Mouse (Mus musculus) heart, adult 2 months (tissue): ENCODE results near the gene Zfp454. TPM values are rescaled to one million over a fixed set of nuclear protein-coding genes. Genes with fewer than 3 reads are reported as not detected.

ENCODE experiments used
- DNase-seq, 2 experiments: peaks; one replicate each; pipeline ENCODE4 v3.0.0; 2021
- H3K27ac ChIP-seq: fragments of 200-600 bp; 2 replicates; pipeline ENCODE4 v1.8.1; 2022
- H3K27me3 ChIP-seq: fragments of 200-500 bp; 2 replicates; pipeline ENCODE4 v1.6.1; 2012; ENCODE audit warnings: mild to moderate bottlenecking, low read length, inconsistent platforms, mixed read lengths; ENCODE audit not compliant: control insufficient read depth, insufficient read depth
- H3K36me3 ChIP-seq: fragments of 200-500 bp; 2 replicates; pipeline ENCODE4 v1.6.1; 2012; ENCODE audit warnings: low read length, inconsistent platforms; ENCODE audit not compliant: control insufficient read depth, insufficient read depth
- H3K4me1 ChIP-seq: fragments of 200-500 bp; 2 replicates; pipeline ENCODE4 v1.6.1; 2011; ENCODE audit warnings: low read length; ENCODE audit not compliant: control insufficient read depth, insufficient read depth
- H3K4me3 ChIP-seq: fragments of 200-600 bp; 2 replicates; pipeline ENCODE4 v1.8.1; 2022
- H3K79me2 ChIP-seq: fragments of 200-500 bp; replicated peaks from 2 replicates; pipeline ENCODE4 v1.6.1; 2012; ENCODE audit warnings: mild to moderate bottlenecking, inconsistent platforms, low read length, moderate library complexity, mixed read lengths; ENCODE audit not compliant: control insufficient read depth, insufficient read depth
- H3K9ac ChIP-seq: fragments of 200-500 bp; 2 replicates; pipeline ENCODE4 v1.6.1; 2012; ENCODE audit warnings: low read depth, mild to moderate bottlenecking, control low read depth, inconsistent platforms, low read length, mixed read lengths
- CTCF ChIP-seq: fragments of 200-600 bp; IDR thresholded peaks from 2 replicates; pipeline ENCODE4 v1.8.1; 2022; ENCODE audit warnings: antibody characterized with exemption, mild to moderate bottlenecking, moderate library complexity
- EP300 ChIP-seq: fragments of 200-500 bp; IDR thresholded peaks from 2 replicates; pipeline ENCODE4 v1.6.1; 2011; ENCODE audit warnings: low read depth, low read length, control low read depth; ENCODE audit not compliant: insufficient read depth
- POLR2A ChIP-seq: fragments of 200-500 bp; IDR thresholded peaks from 2 replicates; pipeline ENCODE4 v1.6.1; 2011; ENCODE audit warnings: mild to moderate bottlenecking, low read depth, low read length, control low read depth; ENCODE audit not compliant: insufficient read depth
- WGBS: fragments of 180-500 bp; shearing (Covaris S2); methylation state at CpG from one replicate; pipeline ENCODE4 v1.1.7; 2018; 5-methylcytosine and 5-hydroxymethylcytosine counted together
- intact Hi-C: fragments of 180-260 bp; cut with DNase I; formaldehyde crosslinking; loops from one replicate; pipeline ENCODE4 v1.15.1; 2025
- polyA plus RNA-seq: library from polyadenylated mRNA; depleted of rRNA; stranded (reverse); fragments of >200 nt; gene quantifications from 2 replicates; pipeline ENCODE4 v1.2.3, GENCODE M21; 2012; rRNA removed
- total RNA-seq, 2 experiments: library from RNA; stranded (reverse); gene quantifications; 2 replicates each; pipeline ENCODE4 v1.2.3; 2021

Zfp454 gene
- total and polyA plus RNA-seq, 3 experiments = 0.27 to 1.3 (median 0.78) TPM

- Histone ChIP-seq H3K79me2 (no peaks in the 10 kb centered on the region), H3K4me1 (no peaks in the 10 kb centered on the region), H3K27me3 (no peaks in the 10 kb centered on the region), H3K9ac (peak within 1 kb of the TSS; percentile 87), H3K27ac (peak within 1 kb of the TSS; percentile 65), H3K36me3 (no peaks in the 10 kb centered on the region), H3K4me3 (peak within 1 kb of the TSS; percentile 79)
- under 1% methylated on average over 45 of the region's 45 CpGs for WGBS
- DNase-seq = peak; percentile 86 to 88
- intact Hi-C loops = loop anchor here (2.0 to 5.0 kb wide), 3 partner anchors 60 to 232 kb away; partner anchors contain the start of genes Zfp2, Zfp354a and Zfp454
- TF ChIP-seq CTCF (no peak), EP300 (0 out of 2 replicates have a peak, but pooled peaks have one; percentile 18), POLR2A (peak; percentile 83)
Measured at GRCm38 (mm10) chr11:50827010-50827953, 60.2 kb downstream of the Zfp454 start, which contains the start of gene Zfp354c. Gene Zfp354c, minus strand, starts transcription at chr11:50827724.

GRCm38 (mm10) chr11:50826214-50826613 is 61.2 kb downstream of the Zfp454 start:
- no peak for DNase-seq
- Histone ChIP-seq H3K27me3 (no peaks in the 10 kb centered on the region), H3K36me3 (no peaks in the 10 kb centered on the region), H3K4me3 (no peak overlapping the region), H3K27ac (no peak overlapping the region), H3K79me2 (no peaks in the 10 kb centered on the region), H3K9ac (no peak overlapping the region), H3K4me1 (no peaks in the 10 kb centered on the region)
- TF ChIP-seq CTCF = no peak
- no peak for TF ChIP-seq EP300
- no peak for TF ChIP-seq POLR2A
- intact Hi-C loops = loop anchor here (2.0 to 5.0 kb wide), 3 partner anchors 61 to 233 kb away; partner anchors contain the start of genes Zfp2, Zfp354a and Zfp454
- WGBS = 36% methylated on average over 2 of the region's 2 CpGs

Other genes with a start within 250 kb of the Zfp454 start
- 1 to 10 TPM; 2.9 to 4.1 TPM for gene Zfp354c, start 59.9 kb downstream of the Zfp454 start, total RNA-seq
- gene Zfp354c, start 59.9 kb downstream of the Zfp454 start, polyA plus RNA-seq = 0.70 and 2.2 TPM in 2 replicates
- gene Zfp879, start 46.1 kb downstream of the Zfp454 start, total RNA-seq = 1 to 10 TPM; 1.4 to 1.7 TPM
- 0.37 and 0.53 TPM in 2 replicates for gene Zfp879, start 46.1 kb downstream of the Zfp454 start, polyA plus RNA-seq
- under 1 TPM in 1 of 2 experiments, not detected in 1; 0.07 TPM for gene Grm6, start 37.0 kb downstream of the Zfp454 start, total RNA-seq
- 0.06 TPM in 1 of 2 replicates, not detected in the other for gene Grm6, start 37.0 kb downstream of the Zfp454 start, polyA plus RNA-seq
- gene Zfp2, start 28.5 kb upstream of the Zfp454 start, total RNA-seq = 1 to 10 TPM; 2.9 to 3.0 TPM
- 0.78 and 3.2 TPM in 2 replicates for gene Zfp2, start 28.5 kb upstream of the Zfp454 start, polyA plus RNA-seq
- gene Zfp354b, start 44.0 kb upstream of the Zfp454 start, total RNA-seq = 1 to 10 TPM; 1.3 TPM
- gene Zfp354b, start 44.0 kb upstream of the Zfp454 start, polyA plus RNA-seq = 0.45 and 0.79 TPM in 2 replicates
- not detected for gene 4933414I15Rik, start 56.1 kb upstream of the Zfp454 start, total RNA-seq
- not detected in 2 replicates for gene 4933414I15Rik, start 56.1 kb upstream of the Zfp454 start, polyA plus RNA-seq
- not detected for gene Prop1, start 66.1 kb upstream of the Zfp454 start, total RNA-seq
- gene Prop1, start 66.1 kb upstream of the Zfp454 start, polyA plus RNA-seq = not detected in 2 replicates
- gene Olfr1378, start 78.9 kb upstream of the Zfp454 start, total RNA-seq = not detected
- not detected in 2 replicates for gene Olfr1378, start 78.9 kb upstream of the Zfp454 start, polyA plus RNA-seq
- gene Olfr1377, start 94.3 kb upstream of the Zfp454 start, total RNA-seq = not detected
- gene Olfr1377, start 94.3 kb upstream of the Zfp454 start, polyA plus RNA-seq = not detected in 2 replicates
- not detected for gene Olfr51, start 115.9 kb upstream of the Zfp454 start, total RNA-seq
- not detected in 2 replicates for gene Olfr51, start 115.9 kb upstream of the Zfp454 start, polyA plus RNA-seq
- not detected for gene Olfr54, start 126.6 kb upstream of the Zfp454 start, total RNA-seq
- not detected in 2 replicates for gene Olfr54, start 126.6 kb upstream of the Zfp454 start, polyA plus RNA-seq
- gene Olfr1375, start 160.5 kb upstream of the Zfp454 start, total RNA-seq = not detected
- gene Olfr1375, start 160.5 kb upstream of the Zfp454 start, polyA plus RNA-seq = not detected in 2 replicates
- gene Zfp354a, start 171.6 kb upstream of the Zfp454 start, total RNA-seq = 1 to 10 TPM; 1.2 to 1.3 TPM
- gene Zfp354a, start 171.6 kb upstream of the Zfp454 start, polyA plus RNA-seq = 0.86 and 1.3 TPM in 2 replicates